Mouse (Mus musculus) erythroid progenitor cell, adult 5-6 weeks (primary cell): ENCODE results near the gene C3. TPM values are rescaled to one million over a fixed set of nuclear protein-coding genes. Genes with fewer than 3 reads are reported as not detected.

ENCODE experiments used
- ATAC-seq: replicated peaks from 2 replicates; pipeline ENCODE4 v1.8.0; 2016; ENCODE audit warnings: moderate number of reproducible peaks, mild to moderate bottlenecking, moderate TSS enrichment, inconsistent platforms; ENCODE audit not compliant: poor library complexity, low FRiP score, severe bottlenecking
- total RNA-seq, 2 experiments: library from RNA; stranded (forward) in 1 of 2; stranded (reverse) in 1 of 2; fragments of 150-400 nt in 1 of 2; fragments of 186-747, 209-891 nt in 1 of 2; gene quantifications; 2 replicates each; pipeline versions ENCODE4 v1.2.3 to v1.2.4; 2015 to 2017; ENCODE audit warnings: low replicate concordance in 2 of 2

C3 gene
- total RNA-seq, 2 experiments from 2014 or later = 132 to 134 TPM

DNA sequence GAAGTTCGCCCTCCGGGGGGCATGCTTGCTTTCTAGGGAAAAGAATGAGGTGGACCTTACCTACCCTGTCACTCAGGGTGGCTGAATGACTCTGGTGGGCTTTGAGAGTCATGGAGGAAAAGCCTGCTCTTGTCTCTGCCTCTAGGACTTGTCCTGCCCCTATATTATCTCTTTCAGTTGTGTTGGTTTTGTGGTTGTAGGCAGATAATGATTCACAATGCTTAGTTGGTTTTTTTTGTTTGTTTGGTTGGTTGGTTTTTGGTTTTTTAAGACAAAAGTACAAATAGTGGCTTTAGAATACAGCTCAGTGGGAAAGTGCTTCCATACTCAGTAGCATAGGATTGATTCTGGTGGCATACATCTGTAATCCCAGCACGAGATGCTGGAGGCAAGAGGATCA is 937 bp upstream of the C3 start:
- ATAC-seq = no peak

- ATAC-seq = no peak
These were observed 468 bp downstream of the C3 start for GRCm38 (mm10) chr17:57227468-57227867.

- ATAC-seq = no peak
These were observed 4.6 kb downstream of the C3 start for GRCm38 (mm10) chr17:57223313-57223712.

DNA sequence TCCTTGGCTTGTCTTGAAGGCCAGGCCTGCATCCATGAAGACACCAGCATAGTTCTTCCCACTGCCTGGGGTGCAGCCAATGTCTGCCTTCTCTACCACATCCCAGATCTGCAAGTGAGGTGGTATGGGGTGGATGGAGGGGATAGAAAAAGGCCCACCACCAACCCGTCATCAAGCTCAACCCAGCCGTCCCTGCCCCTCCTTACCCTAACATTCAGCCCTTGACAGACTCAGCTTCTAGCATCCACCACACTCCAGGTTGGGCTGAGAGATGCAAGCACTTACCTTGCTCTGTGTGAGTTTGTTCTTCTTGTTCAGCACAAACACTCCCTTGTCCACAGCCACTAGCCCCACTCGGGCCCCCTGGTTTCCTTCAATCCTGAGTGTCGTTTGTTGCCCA is 6.0 kb downstream of the C3 start:
- no peak for ATAC-seq

- no peak for ATAC-seq
These were observed 8.1 kb downstream of the C3 start for GRCm38 (mm10) chr17:57219884-57220207.

GRCm38 (mm10) chr17:57219167-57219883 is 8.6 kb downstream of the C3 start:
- no peak for ATAC-seq

GRCm38 (mm10) chr17:57218335-57218900 is 9.5 kb downstream of the C3 start:
- no peak for ATAC-seq

DNA sequence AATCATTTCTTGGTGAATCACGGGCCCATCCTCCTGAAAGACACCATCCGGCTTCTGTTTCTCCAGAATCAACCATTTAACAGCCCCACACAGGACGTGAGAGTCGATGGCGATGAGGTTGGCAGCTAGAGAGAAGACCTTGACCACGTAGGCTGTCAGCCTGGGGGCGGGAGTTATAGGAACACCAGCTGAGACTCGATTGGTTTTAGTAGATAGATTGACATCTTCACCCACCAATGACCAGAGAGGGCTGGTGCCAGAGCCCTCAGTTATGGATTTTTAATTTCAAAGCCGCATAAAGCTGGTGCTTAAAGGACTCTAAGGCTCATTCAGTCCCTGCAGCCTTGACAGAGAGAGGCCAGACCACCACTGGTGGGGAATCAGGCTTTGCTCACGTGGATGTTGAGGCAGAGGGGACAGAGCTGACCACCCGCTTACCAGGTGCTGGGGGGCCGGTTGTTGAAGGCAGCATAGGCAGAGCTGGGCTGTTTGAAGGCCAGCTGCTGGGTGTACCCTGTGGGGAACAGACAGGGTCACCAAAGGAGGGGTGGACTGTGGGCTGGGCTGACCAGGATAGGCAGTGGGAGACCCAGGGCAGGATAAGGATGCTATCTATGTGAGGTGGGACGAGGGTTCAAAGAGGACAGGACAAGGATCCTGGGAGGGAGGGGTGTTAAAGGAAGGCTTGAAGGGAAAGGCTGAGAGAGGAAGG is 13.1 kb downstream of the C3 start:
- no peak for ATAC-seq

GRCm38 (mm10) chr17:57211501-57211900 is 16.4 kb downstream of the C3 start:
- no peak for ATAC-seq

- no peak for ATAC-seq
These were observed 18.6 kb downstream of the C3 start for GRCm38 (mm10) chr17:57209330-57209729.

DNA sequence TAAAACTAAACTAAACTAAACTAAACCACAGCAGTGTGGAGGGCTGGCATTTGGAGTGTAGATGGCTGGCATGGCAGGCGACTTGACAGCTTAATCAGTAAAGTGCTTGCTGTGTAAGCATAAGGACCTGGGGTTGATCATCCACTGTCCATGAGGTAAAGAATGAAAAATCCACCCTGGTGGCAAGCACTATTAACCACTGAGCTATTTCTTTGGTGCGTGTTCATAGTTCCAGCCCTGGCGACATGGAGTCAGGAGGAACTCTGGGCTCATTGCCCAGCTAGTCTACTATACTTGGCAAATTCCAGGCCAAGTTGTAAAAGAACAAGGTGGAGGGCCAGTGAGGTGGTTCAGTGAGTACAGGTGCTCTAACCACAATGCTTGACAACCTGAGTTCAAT is 20.0 kb downstream of the C3 start:
- no peak for ATAC-seq

GRCm38 (mm10) chr17:57201841-57202724 is 25.9 kb downstream of the C3 start:
- ATAC-seq = no peak

DNA sequence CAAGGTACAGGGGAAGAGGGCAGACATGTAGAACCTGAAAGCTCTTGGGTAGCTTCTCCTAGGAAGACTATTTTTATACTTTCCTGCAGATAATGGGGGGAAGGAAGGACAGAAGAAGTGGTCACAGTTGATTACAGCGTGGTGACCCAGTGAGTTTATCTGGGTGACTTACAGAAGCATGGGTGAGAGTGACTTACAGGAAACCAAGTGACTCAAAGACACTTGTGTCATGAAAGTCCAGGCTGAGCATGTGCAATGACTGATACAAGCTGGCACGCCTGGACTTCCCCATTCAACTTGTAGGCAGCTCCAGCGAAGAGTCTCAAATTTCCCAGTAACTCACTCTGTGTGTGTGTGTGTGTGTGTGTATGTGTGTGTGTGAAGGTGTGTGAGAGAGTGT is 29.7 kb downstream of the C3 start:
- ATAC-seq = no peak

DNA sequence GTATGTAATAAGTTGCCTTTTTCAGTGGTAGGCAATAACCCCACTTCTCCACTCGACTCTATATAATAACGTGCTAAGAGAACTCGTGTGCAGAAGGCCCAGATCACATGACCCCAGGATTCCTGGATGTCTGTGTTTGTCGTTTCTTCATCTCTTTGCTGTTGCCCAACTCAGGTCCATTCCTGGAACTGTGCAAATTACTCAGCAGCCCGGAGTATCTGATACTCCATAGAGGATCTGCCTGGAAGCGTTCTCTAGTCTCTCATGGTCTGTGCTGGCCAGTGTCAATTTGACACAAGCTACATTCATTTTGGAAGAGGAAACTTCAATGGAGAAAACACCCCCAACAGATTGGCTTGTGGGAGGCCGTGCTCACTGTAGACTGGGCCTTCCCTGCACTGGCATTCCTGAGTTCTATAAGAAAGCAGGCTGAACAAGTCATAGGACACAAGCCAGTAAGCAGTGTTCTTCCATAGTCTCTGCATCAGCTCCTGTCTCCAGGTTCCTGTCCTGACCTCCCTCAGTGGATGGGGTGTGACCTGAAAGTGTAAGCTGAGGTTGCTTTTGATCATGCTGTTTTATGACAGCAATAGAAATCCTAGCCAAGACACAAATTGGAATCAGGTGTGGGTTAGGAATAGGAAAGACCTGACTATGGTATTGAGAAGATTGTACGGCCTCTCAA is 32.5 kb downstream of the C3 start:
- ATAC-seq = no peak

GRCm38 (mm10) chr17:57194771-57195170 is 33.2 kb downstream of the C3 start:
- no peak for ATAC-seq

- ATAC-seq = no peak
These were observed 33.9 kb downstream of the C3 start, which contains the start of gene Tnfsf14 for GRCm38 (mm10) chr17:57194041-57194507. Tnfsf14 (minus strand) TSS chr17:57194177.

- ATAC-seq = no peak
These were observed 39.3 kb downstream of the C3 start for GRCm38 (mm10) chr17:57188510-57189192.

GRCm38 (mm10) chr17:57185641-57186040 is 42.3 kb downstream of the C3 start:
- no peak for ATAC-seq

DNA sequence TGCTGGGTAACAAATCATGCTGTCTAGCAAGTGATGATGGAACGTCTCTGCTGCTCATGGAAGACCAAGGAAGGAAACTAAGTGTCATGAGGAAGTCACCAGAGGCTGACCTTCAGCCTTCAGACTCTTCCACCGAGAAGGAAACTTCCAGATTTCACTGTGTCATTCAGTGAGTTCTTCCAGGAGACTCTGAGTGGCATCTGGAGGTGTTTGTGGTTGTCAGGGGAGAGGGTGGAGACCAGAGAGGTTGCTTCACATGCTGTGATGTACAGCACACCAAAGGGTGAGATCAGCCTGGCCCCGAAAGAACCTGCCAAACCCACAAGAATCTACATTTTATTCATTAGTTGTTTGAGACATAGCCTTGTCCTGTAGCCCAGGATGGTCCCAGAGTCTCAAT is 45.1 kb downstream of the C3 start:
- no peak for ATAC-seq
